Mouse (Mus musculus) G1E (cell line): ENCODE measurements around the gene Hnrnpul1. TPM values are rescaled to one million over a fixed set of nuclear protein-coding genes. Genes with fewer than 3 reads are reported as not detected.

Experiments used
- ATAC-seq: 2 replicates; pipeline ENCODE4 v1.8.0; 2016; ENCODE audit warnings: mild to moderate bottlenecking; ENCODE audit not compliant: insufficient number of reproducible peaks, poor library complexity, low FRiP score, severe bottlenecking; ENCODE audit errors: extremely low read depth
- DNase-seq: peaks from one replicate; pipeline ENCODE4 v3.0.0; 2012; ENCODE audit warnings: low spot score
- H3K27me3 ChIP-seq: 2 replicates; pipeline ENCODE4 v1.6.1; 2012; ENCODE audit warnings: mild to moderate bottlenecking, low read length, inconsistent platforms; ENCODE audit not compliant: insufficient read depth
- H3K36me3 ChIP-seq: replicated peaks from 2 replicates; pipeline ENCODE3; 2012; ENCODE audit warnings: mild to moderate bottlenecking, inconsistent platforms
- H3K4me1 ChIP-seq: 2 replicates; pipeline ENCODE4 v1.6.1; 2012; ENCODE audit warnings: low read depth, low read length, inconsistent platforms, mixed read lengths; ENCODE audit not compliant: insufficient read depth
- H3K4me3 ChIP-seq: 2 replicates; pipeline ENCODE4 v1.5.1; 2012; ENCODE audit warnings: low read depth, mild to moderate bottlenecking, inconsistent platforms, low read length, moderate library complexity, mixed read lengths
- H3K9me3 ChIP-seq: replicated peaks from 2 replicates; pipeline ENCODE4 v1.6.1; 2012; ENCODE audit warnings: inconsistent platforms
- CTCF ChIP-seq: IDR thresholded peaks from 2 replicates; pipeline ENCODE4 v1.5.1; 2012; ENCODE audit warnings: low read depth, low read length, inconsistent platforms, mixed read lengths
- GATA1 ChIP-seq: IDR thresholded peaks from 2 replicates; pipeline ENCODE4 v1.6.1; 2012; ENCODE audit warnings: borderline replicate concordance, low read length, inconsistent platforms, mixed read lengths
- GATA2 ChIP-seq: IDR thresholded peaks from 2 replicates; pipeline ENCODE4 v1.6.1; 2012; ENCODE audit warnings: low read depth, low read length, inconsistent platforms, borderline replicate concordance
- POLR2AphosphoS5 ChIP-seq: IDR thresholded peaks from 2 replicates; pipeline ENCODE4 v1.6.1; 2012; ENCODE audit warnings: low read depth, low read length, inconsistent platforms; ENCODE audit not compliant: insufficient replicate concordance
- TAL1 ChIP-seq: conservative IDR thresholded peaks from 2 replicates; pipeline ENCODE4 v1.6.1; 2012; ENCODE audit warnings: low read depth, low read length, inconsistent platforms, mixed read lengths
- polyA plus RNA-seq: library from polyadenylated mRNA; stranded (reverse); fragments of >175 nt; gene quantifications from 2 replicates; pipeline ENCODE4 v1.2.3, GENCODE M21; 2012
- total RNA-seq, 2 experiments: library from RNA; stranded (forward) in 1 of 2; stranded (reverse) in 1 of 2; fragments of 200-1000 nt in 1 of 2; fragments of >200 nt in 1 of 2; fragmentation: Nextera tagmentation in 1 of 2; gene quantifications; 2 replicates each; pipeline ENCODE4 v1.2.3; 2014 to 2017

Gene Hnrnpul1
- total and polyA plus RNA-seq, 3 experiments: 116 to 382 (median 375) TPM

GRCm38 (mm10) chr7:25781321-25781936, 26.9 kb upstream of the Hnrnpul1 start:
- no peak overlapping the region for H3K4me3 ChIP-seq
- ATAC-seq: no peak
- DNase-seq: no peak
- no peaks in the 10 kb centered on the region for H3K36me3 ChIP-seq
- peaks cover 20% of the 10 kb centered on the region for H3K27me3 ChIP-seq
- TF ChIP-seq POLR2AphosphoS5: no peak
- TF ChIP-seq GATA2: no peak
- no peak for TF ChIP-seq TAL1
- no peak for TF ChIP-seq CTCF
- no peak for TF ChIP-seq GATA1
- H3K9me3 ChIP-seq: no peaks in the 10 kb centered on the region
- H3K4me1 ChIP-seq: peaks cover 2% of the 10 kb centered on the region; the same call in 1 of the 2 replicates

- Histone ChIP-seq H3K4me1 (peaks cover 2% of the 10 kb centered on the region; the same call in 1 of the 2 replicates), H3K4me3 (no peak overlapping the region), H3K9me3 (no peaks in the 10 kb centered on the region), H3K27me3 (peaks cover 19% of the 10 kb centered on the region), H3K36me3 (no peaks in the 10 kb centered on the region)
- ATAC-seq (no peak), DNase-seq (no peak)
- no peak for TF ChIP-seq CTCF
- no peak for TF ChIP-seq GATA2
- TF ChIP-seq POLR2AphosphoS5: no peak
- TF ChIP-seq TAL1: no peak
- TF ChIP-seq GATA1: no peak
These were observed 26.2 kb upstream of the Hnrnpul1 start for GRCm38 (mm10) chr7:25780753-25781152.

- peaks cover 2% of the 10 kb centered on the region; the same call in 1 of the 2 replicates for H3K4me1 ChIP-seq
These were observed 25.5 kb upstream of the Hnrnpul1 start for GRCm38 (mm10) chr7:25780021-25780420.

GRCm38 (mm10) chr7:25768229-25768628, 13.7 kb upstream of the Hnrnpul1 start:
- TF ChIP-seq TAL1: no peak
- TF ChIP-seq GATA2: no peak
- TF ChIP-seq GATA1: no peak
- no peak for TF ChIP-seq POLR2AphosphoS5
- TF ChIP-seq CTCF: no peak
- no peak for DNase-seq
- H3K4me1 ChIP-seq: no peaks in the 10 kb centered on the region
- no peak overlapping the region for H3K4me3 ChIP-seq
- H3K27me3 ChIP-seq: peaks cover 36% of the 10 kb centered on the region
- H3K36me3 ChIP-seq: no peaks in the 10 kb centered on the region
- no peaks in the 10 kb centered on the region for H3K9me3 ChIP-seq
- ATAC-seq: no peak

More at GRCm38 (mm10) chr7:25780021-25780420, 25.5 kb upstream of the Hnrnpul1 start:
- Histone ChIP-seq H3K9me3 (no peaks in the 10 kb centered on the region), H3K36me3 (no peaks in the 10 kb centered on the region), H3K4me3 (no peak overlapping the region), H3K27me3 (peaks cover 17% of the 10 kb centered on the region)
- no peak for TF ChIP-seq POLR2AphosphoS5
- TF ChIP-seq GATA2: no peak
- TF ChIP-seq CTCF: no peak
- no peak for TF ChIP-seq GATA1
- no peak for TF ChIP-seq TAL1
- ATAC-seq: no peak
- no peak for DNase-seq

GRCm38 (mm10) chr7:25766108-25766507, 11.6 kb upstream of the Hnrnpul1 start:
- Histone ChIP-seq H3K4me1 (no peaks in the 10 kb centered on the region), H3K9me3 (no peaks in the 10 kb centered on the region), H3K36me3 (no peaks in the 10 kb centered on the region), H3K27me3 (peaks cover 27% of the 10 kb centered on the region), H3K4me3 (no peak overlapping the region)
- no peak for TF ChIP-seq TAL1
- no peak for TF ChIP-seq GATA1
- TF ChIP-seq GATA2: no peak
- no peak for TF ChIP-seq POLR2AphosphoS5
- no peak for TF ChIP-seq CTCF
- ATAC-seq: no peak
- no peak for DNase-seq

- DNase-seq (no peak), ATAC-seq (no peak)
- TF ChIP-seq GATA1 (no peak), POLR2AphosphoS5 (no peak), CTCF (no peak), TAL1 (no peak), GATA2 (no peak)
- Histone ChIP-seq H3K36me3 (no peaks in the 10 kb centered on the region), H3K4me3 (no peak overlapping the region), H3K27me3 (peaks cover 39% of the 10 kb centered on the region), H3K4me1 (no peaks in the 10 kb centered on the region), H3K9me3 (no peaks in the 10 kb centered on the region)
These were observed 9.7 kb upstream of the Hnrnpul1 start for GRCm38 (mm10) chr7:25764221-25764620.

- ATAC-seq (no peak), DNase-seq (no peak)
- Histone ChIP-seq H3K27me3 (peaks cover 44% of the 10 kb centered on the region), H3K36me3 (no peaks in the 10 kb centered on the region), H3K9me3 (no peaks in the 10 kb centered on the region), H3K4me1 (no peaks in the 10 kb centered on the region), H3K4me3 (no peak overlapping the region)
- TF ChIP-seq CTCF (no peak), GATA1 (no peak), POLR2AphosphoS5 (no peak), GATA2 (no peak), TAL1 (no peak)
These were observed 9.1 kb upstream of the Hnrnpul1 start for GRCm38 (mm10) chr7:25763678-25764077.
